Mouse (Mus musculus) adipocyte (in vitro differentiated cells): Measurements from ENCODE around the gene Tgif1.

ENCODE experiments used
- DNase-seq: peaks from one replicate; pipeline ENCODE4 v3.0.0-alpha.2; 2016; ENCODE audit warnings: low spot score

Gene Tgif1

DNA sequence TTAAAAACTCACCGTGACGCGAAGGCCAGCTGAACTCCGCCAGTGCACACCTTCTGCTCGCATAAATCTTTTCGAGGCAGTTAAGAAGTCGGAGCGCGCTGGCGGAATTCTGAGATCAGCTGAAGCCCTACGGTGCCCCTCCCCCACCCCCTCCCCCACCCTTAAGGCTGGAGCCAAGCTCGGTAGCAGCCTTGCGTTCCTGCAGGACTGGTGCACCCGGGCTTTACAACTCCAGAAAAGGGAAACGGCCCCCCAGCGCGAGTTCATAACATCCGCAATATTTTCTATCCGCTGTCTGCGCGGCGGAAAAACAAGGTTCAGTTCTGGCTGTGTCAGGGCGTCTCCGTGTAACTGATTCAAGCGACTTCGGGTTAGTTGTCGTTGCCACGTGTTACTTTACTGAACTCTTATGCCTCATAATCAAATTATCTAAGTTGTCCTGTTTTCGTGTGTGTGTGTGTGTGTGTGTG is at the start of gene Tgif1:
Tgif1 (minus strand) TSS at position 111 of the 470 bp plus-strand sequence.
- DNase-seq, result peak; percentile 68

DNA sequence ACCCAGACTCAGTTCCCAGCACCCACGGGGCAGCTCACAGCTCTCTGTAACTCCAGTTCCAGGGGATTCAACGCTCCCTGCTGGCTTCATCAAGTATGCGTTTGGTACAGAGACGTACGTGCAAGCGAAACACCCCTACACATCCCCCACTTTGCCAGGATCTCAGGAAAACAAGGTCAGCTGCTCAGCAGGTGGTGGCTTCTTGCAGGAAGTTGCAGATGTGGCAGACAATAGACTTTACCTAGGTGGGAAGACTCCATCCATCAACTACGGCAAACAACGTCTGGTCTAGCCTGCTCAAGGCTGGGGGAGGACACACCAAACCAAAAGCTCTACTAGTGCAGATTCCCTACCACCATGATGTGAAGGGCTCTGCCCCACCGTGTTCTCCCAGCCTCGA is 47.3 kb upstream of the Tgif1 start:
- DNase-seq, result no peak

DNA sequence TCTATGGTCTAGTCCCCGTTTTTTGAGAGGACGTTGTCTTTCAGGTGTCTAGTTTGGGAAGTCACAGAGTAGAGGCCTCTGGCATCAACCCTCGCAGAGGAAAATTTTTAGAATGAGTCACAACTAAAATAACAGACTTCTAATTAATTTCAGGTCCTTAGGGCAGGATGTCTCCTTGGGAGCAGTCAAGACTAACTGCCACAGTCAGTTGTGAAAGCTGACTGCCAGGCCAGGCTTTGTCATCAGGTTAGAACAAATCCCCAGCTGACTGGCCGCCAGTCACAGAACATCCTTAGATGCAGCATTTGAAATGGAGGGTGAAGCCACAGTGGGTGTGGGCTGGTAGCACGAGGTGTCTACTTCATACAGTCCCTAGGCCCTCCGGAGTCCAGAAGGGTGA is 46.3 kb upstream of the Tgif1 start:
- no peak for DNase-seq

DNA sequence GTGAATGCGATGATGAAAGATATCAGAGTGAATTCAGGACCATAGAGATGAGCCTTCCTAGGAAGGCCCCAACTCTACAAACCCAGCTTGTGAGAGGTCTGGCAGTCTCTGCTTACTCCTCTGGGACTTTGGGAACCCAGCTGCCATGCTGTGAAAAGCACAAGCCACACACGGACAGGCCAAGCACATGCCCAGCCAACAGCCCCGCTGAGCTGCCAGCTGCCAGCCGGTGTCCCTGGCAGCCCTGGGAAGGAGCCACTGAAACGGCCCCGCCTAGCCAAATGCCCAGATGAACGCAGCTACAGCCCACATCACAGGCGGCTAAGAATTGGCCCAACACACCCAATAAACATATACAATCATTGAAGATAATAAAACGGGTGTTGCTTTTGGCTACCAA is 41.5 kb upstream of the Tgif1 start:
- DNase-seq, result peak; percentile 39

DNA sequence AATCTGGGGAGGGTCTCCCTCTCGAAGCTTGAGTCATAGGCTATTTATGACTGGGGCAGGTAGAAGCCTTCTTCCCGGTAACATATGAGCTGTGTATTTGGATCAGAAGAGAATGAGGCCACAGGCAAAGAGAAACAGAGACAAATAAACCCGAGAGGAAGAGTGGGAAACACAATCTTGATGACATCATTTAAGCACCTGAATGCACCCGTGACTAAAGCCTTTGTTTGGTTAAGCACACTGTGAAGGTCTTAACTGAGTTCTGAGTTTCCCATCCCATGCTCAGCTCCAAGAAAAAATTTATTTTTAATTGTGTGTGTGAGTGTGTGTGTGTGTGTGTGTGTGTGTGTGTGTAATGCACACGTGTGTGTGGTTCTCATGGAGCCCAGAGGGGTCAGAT is 39.8 kb upstream of the Tgif1 start:
- no peak for DNase-seq

DNA sequence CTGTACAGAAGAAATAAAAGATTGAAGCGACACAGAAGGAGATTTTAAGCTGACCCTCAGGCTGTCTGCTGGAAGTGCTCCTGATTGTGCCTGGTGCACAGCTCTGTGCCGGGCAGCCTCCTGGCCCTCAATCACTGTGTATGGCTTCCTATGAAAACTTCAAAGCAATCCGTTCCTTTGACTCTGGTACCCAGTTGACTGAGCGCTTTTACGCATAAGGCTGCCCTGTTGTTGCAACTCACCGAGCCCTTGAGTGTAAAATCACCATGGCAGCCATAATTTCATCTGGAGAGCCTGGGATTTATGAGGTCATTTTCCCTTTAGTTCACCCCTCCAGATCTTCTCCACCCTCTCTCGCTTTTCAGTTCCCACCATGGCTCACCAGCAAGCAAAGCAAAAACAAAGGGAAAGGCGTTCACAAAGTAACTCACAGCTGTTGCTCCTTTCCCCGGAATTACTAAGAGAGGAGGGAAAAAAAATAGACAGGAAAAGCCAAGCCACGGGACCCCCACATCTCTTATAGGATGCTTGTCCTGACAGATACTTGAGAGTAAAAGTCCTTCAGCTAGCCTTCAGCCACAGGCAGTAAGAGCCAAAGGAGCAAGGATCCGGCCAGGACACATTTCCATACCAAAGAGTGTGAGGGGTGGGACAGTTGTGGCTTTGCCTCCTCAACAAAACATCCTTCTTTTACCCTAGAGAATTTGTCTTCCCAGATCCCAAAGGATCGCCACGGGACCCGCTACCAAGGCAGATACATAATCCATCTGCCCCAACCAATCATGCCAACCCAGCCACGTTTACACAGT is 39.1 kb upstream of the Tgif1 start:
- DNase-seq, result no peak

DNA sequence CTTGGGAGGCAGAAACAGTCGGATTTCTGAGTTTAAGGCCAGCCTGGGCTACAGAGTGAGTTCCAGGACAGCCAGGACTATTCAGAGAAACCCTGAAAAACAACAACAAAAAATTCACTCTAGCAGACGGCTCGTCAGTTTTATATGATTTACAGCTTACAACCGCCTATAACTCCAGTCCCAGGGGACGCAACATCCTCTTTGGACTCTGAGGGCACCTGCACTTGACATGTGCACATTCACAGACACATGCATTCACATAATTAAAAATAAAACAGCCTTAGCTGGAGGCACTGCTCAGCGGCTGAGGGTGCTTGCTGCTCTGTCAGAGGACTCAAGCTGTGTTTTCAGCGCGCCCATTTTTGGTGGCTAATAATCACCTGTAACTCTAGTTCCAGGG is 37.2 kb upstream of the Tgif1 start:
- DNase-seq, result no peak

DNA sequence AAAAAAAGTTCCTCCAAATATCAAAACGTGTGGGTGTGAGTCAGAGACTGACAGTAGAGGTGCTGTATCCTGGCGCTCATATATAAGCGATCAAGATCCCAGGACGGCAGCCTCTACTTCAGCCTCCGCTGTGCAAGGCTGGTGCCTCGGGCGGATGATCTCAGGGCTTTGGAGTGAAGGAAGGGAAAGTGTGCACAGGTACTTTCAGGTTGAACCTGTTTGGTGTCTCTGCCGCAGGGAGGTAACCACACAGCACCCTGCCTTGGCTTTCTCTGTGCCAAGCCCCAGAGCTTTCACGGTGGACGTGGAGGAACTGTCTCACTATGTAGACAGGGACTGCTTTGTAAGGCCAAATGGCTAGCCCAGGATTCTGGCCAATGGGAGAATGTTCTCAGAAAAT is 35.3 kb upstream of the Tgif1 start:
- DNase-seq, result no peak

DNA sequence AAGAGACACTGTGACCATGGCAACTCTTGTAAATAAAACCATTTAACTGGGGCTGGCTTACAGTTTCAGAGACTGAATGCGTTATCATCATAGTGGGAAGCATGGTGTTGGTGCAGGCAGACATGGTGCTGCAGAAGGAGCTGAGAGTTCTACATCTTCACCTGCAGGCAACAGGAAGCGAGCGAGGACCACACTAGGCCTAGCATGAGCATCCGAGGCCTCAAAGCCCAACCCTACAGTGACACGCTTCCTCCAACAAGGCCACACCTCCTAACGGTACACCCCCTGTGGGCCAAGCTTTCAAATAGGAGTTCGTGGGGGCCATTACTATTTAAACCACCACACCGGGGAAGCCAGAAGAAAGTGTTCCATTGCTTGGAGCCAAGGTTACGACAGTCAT is 34.5 kb upstream of the Tgif1 start:
- DNase-seq, result no peak

DNA sequence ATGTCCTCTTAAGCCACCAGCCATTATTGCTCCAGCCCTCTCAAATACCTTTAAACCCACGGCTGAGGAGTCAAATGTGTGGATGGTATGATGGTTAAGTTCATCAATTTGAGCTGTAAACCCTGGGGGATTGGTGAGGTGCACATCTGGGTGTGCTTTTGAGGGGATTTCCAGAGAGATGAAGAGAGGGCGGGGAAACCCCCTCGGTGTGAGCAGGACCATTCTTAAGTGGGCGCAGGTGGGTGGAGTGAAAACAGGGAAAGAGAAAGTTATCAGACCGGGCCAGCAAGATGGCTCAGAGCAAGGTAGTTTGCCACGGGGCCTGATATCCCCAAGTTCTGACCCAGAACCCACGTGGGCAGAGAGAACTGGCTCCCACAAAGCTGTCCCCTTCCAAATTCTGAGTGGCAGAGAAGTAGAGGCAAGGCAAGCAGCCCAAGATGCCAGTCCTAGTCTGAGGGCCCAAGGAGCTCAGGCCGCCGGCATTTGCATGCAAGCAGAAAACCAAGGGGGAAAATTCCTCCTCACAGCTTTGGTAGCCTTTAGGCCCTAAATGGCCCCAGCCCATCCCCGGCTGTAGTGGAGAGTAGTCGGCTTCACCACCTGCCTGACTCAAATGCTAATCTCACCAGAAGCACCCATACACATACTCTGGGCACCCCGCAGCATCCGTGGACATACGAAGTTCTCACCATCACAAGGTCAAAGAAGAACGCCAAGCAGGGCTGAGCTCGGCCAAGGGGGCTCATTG is 33.5 kb upstream of the Tgif1 start:
- DNase-seq, result no peak

DNA sequence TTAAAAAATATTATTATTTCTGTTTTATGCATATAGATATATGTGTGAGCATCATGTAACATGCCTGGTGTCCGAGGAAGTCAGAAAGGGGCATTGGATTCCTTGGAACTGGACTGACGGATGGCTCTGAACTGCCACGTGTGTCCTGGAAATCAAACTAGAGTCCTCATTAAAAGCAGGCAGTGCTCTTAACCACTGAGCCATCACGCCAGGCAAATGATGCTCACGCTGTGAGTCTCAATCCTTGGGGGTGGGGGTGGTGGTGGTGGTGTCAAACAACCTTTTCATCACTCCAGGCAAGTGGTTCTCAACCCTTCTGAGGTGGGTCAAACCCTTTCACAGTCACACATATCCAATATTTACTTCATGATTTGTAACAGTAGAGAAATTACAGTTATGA is 32.5 kb upstream of the Tgif1 start:
- DNase-seq, result no peak

DNA sequence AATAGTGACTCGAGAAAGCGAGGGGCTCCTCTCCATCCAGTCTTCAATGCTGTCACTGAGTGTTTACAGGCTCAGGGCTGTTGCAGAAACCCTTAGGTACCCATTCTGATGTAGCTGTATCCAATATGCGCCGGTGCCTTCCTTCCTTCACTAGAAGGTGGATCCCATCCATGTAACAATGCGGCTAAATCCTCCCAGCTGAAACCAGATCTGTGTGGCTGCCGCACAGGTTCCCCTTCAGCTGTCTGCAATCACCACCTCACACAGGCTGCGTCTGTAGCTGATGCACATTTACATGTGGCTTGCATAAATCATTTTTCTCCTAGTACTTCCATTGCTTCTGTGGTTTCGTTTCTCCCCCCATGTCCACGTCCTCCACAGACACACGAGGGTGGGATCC is 28.6 kb upstream of the Tgif1 start:
- no peak for DNase-seq

DNA sequence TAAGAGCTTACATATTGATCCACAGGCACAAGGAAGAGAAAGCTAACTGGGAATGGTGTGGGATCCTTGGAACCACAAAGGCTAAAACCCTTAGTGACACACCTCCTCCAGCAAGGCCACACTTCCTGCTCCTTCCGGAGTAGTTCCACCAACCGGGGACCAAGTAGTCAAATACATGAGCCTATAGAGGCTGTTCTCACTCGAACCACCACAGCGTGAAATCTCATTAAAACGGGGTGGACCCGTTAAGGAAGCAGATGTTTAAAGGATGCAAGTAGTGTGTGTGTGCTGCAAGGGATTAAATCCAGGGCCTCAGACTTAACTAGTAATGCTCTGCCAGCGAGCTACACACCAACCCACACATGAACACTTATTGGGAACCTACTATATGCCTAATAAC is 27.8 kb upstream of the Tgif1 start:
- no peak for DNase-seq

DNA sequence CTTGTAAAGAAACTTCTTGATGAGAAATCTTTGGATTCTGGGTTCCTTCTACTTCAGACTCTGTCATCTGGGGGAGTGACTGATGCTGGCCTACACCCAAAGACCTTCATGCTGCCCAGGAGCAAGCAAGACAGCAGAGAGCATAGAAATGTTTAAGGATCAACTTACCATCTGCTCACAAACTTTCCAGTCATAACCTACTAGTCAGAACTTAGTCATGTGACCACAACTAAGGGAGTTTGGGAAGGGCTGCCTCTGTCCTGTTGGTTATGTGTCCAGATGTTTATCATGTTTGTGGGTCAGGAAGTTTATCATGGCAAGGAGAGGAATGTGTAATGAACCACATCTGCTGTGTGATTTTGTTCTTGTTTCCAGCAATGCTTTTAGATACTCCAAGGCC is 24.9 kb upstream of the Tgif1 start:
- no peak for DNase-seq

DNA sequence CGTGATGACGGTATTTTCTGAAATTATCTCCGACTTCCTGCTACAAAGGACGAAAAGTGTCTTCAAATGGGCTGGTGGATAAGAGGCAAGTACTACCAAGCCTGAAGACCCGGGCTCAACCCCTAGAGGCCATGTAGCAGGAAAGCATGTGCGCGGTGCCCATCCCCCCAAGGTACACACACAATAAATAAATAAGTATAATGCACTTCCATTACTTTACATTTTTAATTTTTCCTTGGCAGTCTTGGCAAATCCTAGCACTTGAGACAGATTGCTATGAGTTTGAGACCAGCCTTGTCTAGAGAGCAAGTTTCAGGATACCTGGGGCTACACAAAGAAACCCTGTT is 20.4 kb upstream of the Tgif1 start:
- DNase-seq, result no peak

DNA sequence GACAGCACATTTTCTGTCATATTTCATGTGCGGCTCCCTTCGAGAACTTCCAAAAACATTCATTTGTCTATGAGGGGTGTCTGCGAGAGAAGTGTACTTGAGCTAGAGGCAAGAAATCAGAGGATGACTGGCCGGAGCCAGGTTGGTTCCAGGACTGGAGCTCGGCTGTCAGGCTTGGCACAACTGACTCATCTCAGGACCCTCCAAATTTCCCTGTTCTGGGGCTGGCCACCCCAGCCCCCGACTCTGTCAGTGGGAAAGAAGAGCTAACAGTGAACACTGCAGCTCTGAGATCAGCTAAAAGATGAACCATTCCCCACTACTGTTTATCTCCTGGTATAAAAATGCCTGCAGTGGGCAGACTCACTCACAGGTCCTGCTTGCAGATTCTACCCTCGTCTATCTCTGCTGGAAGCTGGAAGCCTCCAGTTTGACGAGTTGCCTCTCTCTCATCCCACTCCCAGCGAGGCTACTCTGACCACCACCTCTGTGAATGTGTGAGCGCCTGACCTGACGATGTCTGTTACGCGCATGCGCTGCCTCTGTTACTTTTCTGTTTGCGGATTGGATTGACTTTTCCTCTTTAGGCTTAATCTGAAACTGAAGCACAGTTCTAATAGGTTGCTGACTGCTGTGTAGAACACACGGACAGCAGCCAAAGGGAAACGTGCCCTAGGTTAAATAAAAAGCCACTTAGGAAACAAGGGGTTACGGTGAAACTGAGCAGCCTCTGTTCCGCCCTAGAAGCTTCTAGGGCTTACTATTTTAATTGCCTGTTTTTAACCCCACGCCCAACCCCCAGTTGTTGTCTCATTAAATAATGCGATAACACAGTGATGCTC is 19.8 kb upstream of the Tgif1 start:
- DNase-seq, result no peak

DNA sequence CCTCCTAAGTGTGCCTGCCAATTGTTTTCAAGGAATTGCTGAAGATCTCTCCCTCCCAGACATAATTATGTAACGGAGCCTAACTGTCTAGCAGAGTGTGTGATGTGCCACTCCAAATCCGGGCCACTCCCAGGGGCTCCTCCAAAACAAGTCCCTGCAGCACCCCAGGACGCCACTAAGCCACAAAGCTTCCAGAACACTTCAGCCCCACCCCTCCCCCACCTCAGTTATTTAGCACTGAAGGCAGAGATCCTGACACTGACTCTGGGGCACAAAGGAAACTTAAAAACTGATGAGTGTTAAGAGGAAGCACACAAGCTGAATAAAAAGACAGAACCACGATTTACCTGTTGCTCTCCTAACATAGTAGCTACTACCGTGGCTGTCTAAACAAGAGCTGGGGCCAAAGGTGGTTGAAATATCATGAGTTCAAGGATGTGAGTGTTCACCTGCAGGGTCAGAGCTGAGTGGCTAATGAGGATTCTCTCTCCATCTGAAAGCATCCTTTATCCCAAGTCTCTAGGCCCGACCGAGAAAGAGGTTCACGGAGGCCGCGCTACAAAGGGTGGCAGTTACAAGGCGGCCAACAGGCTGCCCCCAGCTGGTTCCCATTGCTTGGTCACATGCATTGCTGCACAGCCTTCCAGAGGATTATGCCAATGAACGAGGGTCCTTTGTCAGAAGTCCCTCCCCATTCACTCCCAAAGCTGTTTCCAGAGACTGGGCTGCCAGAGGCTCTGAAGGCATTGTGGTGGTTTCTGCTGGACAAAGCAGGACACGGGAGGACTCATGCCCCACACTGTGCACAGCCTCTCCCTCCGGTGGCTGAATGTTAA is 19.0 kb upstream of the Tgif1 start:
- no peak for DNase-seq

DNA sequence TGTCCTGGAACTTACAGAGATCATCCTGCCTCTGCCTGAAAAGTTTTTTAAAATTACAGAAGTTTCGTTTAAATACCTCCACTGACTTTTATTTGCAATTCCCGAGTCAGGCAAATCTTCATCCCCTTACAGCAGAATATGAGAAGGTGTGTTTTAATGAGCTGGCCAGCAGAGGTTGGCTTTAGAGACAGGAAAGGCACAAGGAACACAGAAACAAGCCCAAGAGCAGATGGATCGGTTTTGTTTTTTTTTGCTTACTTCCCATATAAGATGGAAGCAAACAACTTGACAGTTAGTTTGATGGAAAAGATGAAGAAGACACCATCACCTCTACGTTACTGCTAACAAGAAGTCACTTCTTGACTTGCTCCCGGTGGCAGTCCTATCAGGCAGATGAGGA is 18.3 kb upstream of the Tgif1 start:
- no peak for DNase-seq

DNA sequence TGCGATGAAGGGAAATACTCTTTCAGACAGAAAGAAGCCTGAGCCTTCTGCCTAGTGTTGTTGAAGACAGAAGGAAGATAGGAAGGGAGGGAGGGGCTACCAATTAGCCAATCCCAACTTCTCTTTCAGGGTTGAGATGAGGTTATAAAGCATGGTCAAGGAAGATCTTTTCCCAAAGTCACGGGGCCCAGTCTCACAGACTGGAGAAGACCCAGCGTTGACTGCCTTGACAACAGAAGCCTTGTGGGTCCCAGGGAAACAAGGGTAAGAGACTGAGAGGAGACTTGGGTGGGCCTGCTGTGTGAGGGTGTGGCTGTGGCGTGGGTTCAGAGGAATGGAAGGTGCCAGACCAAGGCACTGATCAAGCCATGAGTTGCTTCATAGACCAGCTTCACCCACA is 17.2 kb upstream of the Tgif1 start:
- DNase-seq, result no peak

DNA sequence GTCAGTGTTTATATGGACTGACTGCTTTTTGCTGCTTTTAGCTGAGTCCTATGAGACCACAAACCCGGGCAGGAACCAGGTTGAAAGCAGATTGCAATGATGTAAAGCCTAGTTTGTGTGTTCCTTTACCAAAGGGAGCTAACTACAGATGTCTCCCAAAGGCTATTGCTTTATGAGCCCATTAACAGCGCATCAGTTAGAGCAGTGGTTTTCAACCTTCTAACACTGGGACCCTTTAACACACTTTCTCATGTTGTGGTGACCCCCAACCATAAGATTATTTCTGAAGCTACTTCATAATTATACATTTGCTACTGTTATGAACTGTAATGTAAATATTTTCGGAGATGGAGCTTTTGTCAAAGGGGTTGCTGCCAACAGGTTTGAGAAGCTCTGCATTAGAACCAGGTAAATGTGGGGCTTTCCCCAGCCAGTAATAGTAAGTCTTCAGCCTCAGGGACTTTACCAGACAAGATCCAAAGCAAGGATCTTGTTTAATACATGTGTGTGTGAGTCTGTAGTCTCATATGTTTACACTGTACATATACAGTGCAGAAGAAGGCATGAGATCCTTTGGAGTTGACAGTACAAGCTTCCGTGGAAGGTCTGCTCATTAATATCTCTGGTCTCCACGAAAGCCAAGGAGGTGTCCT is 15.4 kb upstream of the Tgif1 start:
- no peak for DNase-seq

DNA sequence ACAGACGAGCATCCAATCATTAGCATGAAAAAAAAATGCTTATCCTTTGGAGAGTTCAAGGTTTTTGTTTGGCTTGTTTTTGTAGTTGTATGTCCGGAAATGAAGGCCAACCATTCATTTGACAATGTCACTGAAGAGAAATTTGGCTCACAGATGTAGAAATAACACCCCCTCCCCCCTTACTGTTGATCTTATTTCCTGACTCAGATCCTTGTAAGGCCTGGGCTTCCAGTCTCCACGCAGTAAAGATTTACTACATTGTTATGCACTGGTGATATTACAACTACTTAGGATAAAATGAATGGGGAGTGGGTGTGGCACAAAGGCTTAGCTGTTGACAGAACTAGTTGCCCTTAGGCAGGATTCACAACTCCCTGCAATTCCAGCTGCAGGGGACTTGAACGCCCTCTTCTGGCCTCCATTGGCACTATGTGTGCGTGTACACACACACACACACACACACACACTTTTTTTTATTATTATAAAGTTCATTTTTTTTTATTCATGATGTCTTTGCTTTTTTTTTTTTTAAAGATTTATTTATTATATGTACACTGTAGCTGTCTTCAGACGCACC is 13.3 kb upstream of the Tgif1 start:
- no peak for DNase-seq
